ENCODE assay signal across 7 mouse cellular contexts in genomic region chr11:49793131-49793530, GRCm38 (mm10). TPM values are rescaled to one million over a fixed set of nuclear protein-coding genes. Genes with fewer than 3 reads are reported as not detected.
DNase-seq lines count a peak whose midpoint lies in the region; ATAC-seq and TF ChIP-seq lines count a peak whose summit lies in the region.

No protein-coding gene starts in this region.

- no peak overlapping the region for H3K9ac ChIP-seq in midbrain, postnatal 0 days (replicated peaks; ENCODE audit: low read length, poor library complexity, severe bottlenecking)
- no peak overlapping the region for H3K9ac ChIP-seq in midbrain, embryonic 13.5 days (replicated peaks)

- no peak overlapping the region for H3K4me2 ChIP-seq in midbrain, postnatal 0 days (ENCODE audit: low read depth, low read length, poor library complexity, severe bottlenecking)
- no peak overlapping the region for H3K4me2 ChIP-seq in midbrain, embryonic 13.5 days (replicated peaks)

- no peak for ATAC-seq in midbrain, postnatal 0 days (ENCODE audit: low FRiP score)
- peak; percentile 7; the same call in 1 of the 2 replicates for ATAC-seq in midbrain, embryonic 13.5 days

- peak; percentile 36 for DNase-seq in midbrain, embryonic 10.5 days (ENCODE audit: low spot score)
- no peak for DNase-seq in midbrain, postnatal 0 days (ENCODE audit: low spot score)
- DNase-seq in embryonic facial prominence, embryonic 10.5 days (ENCODE audit: low spot score) = peak; percentile 53
- DNase-seq in heart, embryonic 10.5 days (ENCODE audit: low spot score) = no peak
- DNase-seq in layer of hippocampus, postnatal 36 days = no peak
- DNase-seq in layer of hippocampus, adult 9-10 months (ENCODE audit: low spot score) = no peak

- peaks cover 5% of the 10 kb centered on the region; the same call in 1 of the 2 replicates for H3K9me3 ChIP-seq in midbrain, embryonic 10.5 days (replicated peaks)
- no peaks in the 10 kb centered on the region for H3K9me3 ChIP-seq in midbrain, postnatal 0 days (ENCODE audit: low read length)
- H3K9me3 ChIP-seq in embryonic facial prominence, embryonic 10.5 days = no peaks in the 10 kb centered on the region
- H3K9me3 ChIP-seq in heart, embryonic 10.5 days = no peaks in the 10 kb centered on the region
- no peaks in the 10 kb centered on the region for H3K9me3 ChIP-seq in midbrain, embryonic 13.5 days

- no peak for TF ChIP-seq CTCF in midbrain, postnatal 0 days (IDR thresholded peaks at IDR 0.05)

- H3K27me3 ChIP-seq in midbrain, embryonic 10.5 days (ENCODE audit: low read depth, poor library complexity, severe bottlenecking) = peaks cover 39% of the 10 kb centered on the region
- H3K27me3 ChIP-seq in midbrain, postnatal 0 days (ENCODE audit: insufficient read depth, low read length) = no peaks in the 10 kb centered on the region
- peaks cover 6% of the 10 kb centered on the region for H3K27me3 ChIP-seq in embryonic facial prominence, embryonic 10.5 days (replicated peaks; ENCODE audit: low read depth, poor library complexity, severe bottlenecking)
- H3K27me3 ChIP-seq in heart, embryonic 10.5 days (ENCODE audit: insufficient read depth, poor library complexity, severe bottlenecking) = peaks cover 5% of the 10 kb centered on the region; the same call in 1 of the 2 replicates
- peaks cover 23% of the 10 kb centered on the region for H3K27me3 ChIP-seq in midbrain, embryonic 13.5 days

- peaks cover 30% of the 10 kb centered on the region for H3K4me1 ChIP-seq in midbrain, embryonic 10.5 days
- H3K4me1 ChIP-seq in midbrain, postnatal 0 days (ENCODE audit: insufficient read depth, low read length) = peaks cover 3% of the 10 kb centered on the region; the same call in 1 of the 2 replicates
- H3K4me1 ChIP-seq in embryonic facial prominence, embryonic 10.5 days = peaks cover 33% of the 10 kb centered on the region
- H3K4me1 ChIP-seq in heart, embryonic 10.5 days = peaks cover 26% of the 10 kb centered on the region
- H3K4me1 ChIP-seq in midbrain, embryonic 13.5 days (replicated peaks) = peaks cover 15% of the 10 kb centered on the region

- H3K4me3 ChIP-seq in midbrain, embryonic 10.5 days = peak overlapping the region; percentile 74; the same call in 1 of the 2 replicates
- H3K4me3 ChIP-seq in midbrain, postnatal 0 days (ENCODE audit: low read depth, low read length) = no peak overlapping the region
- H3K4me3 ChIP-seq in embryonic facial prominence, embryonic 10.5 days = peak overlapping the region; percentile 64; the same call in 1 of the 2 replicates
- H3K4me3 ChIP-seq in heart, embryonic 10.5 days = peak overlapping the region; percentile 29
- H3K4me3 ChIP-seq in midbrain, embryonic 13.5 days (replicated peaks) = no peak overlapping the region

- H3K27ac ChIP-seq in midbrain, embryonic 10.5 days (replicated peaks) = 0 out of 2 replicates have a peak overlapping the region, but pooled peaks have one; percentile 28
- no peak overlapping the region for H3K27ac ChIP-seq in midbrain, postnatal 0 days (ENCODE audit: low read depth, low read length)
- H3K27ac ChIP-seq in embryonic facial prominence, embryonic 10.5 days (replicated peaks) = no peak overlapping the region; the same call in 1 of the 2 replicates
- peak overlapping the region; percentile 87 for H3K27ac ChIP-seq in heart, embryonic 10.5 days
- no peak overlapping the region for H3K27ac ChIP-seq in midbrain, embryonic 13.5 days

- no peaks in the 10 kb centered on the region for H3K36me3 ChIP-seq in midbrain, embryonic 10.5 days
- no peaks in the 10 kb centered on the region for H3K36me3 ChIP-seq in midbrain, postnatal 0 days (ENCODE audit: insufficient read depth, low read length)
- H3K36me3 ChIP-seq in embryonic facial prominence, embryonic 10.5 days (replicated peaks) = peaks cover 10% of the 10 kb centered on the region; the same call in 1 of the 2 replicates
- no peaks in the 10 kb centered on the region; the same call in 1 of the 2 replicates for H3K36me3 ChIP-seq in heart, embryonic 10.5 days
- H3K36me3 ChIP-seq in midbrain, embryonic 13.5 days = no peaks in the 10 kb centered on the region

- WGBS in midbrain, embryonic 10.5 days = 5% methylated on average over 14 of the region's 14 CpGs
- 12% methylated on average over 14 of the region's 14 CpGs for WGBS in midbrain, postnatal 0 days
- WGBS in embryonic facial prominence, embryonic 10.5 days = 4% methylated on average over 14 of the region's 14 CpGs
- WGBS in heart, embryonic 10.5 days = 3% methylated on average over 14 of the region's 14 CpGs
- 6% methylated on average over 14 of the region's 14 CpGs for WGBS in midbrain, embryonic 13.5 days

RNA-seq across cellular contexts. Expression of gene Gfpt2, which starts 0.8 kb away (rescaled TPM):
- 13.9 and 16.7 TPM in 2 replicates for polyA plus RNA-seq in midbrain, embryonic 10.5 days (2016; fragmentation: Nextera tagmentation; extraction: Ambion mirVana)
- total RNA-seq in midbrain, postnatal 0 days (2014; rRNA removed) = 3.1 and 6.0 TPM in 2 replicates
- polyA plus RNA-seq in midbrain, postnatal 0 days (2015; fragmentation: Nextera tagmentation; extraction: Ambion mirVana) = 3.9 and 4.3 TPM in 2 replicates
- 40.5 and 44.0 TPM in 2 replicates for polyA plus RNA-seq in embryonic facial prominence, embryonic 10.5 days (2016; fragmentation: Nextera tagmentation; extraction: Ambion mirVana)
- polyA plus RNA-seq in heart, embryonic 10.5 days (2016; fragmentation: Nextera tagmentation; extraction: Ambion mirVana) = 21.3 and 24.5 TPM in 2 replicates
- polyA plus RNA-seq in midbrain, embryonic 13.5 days (2015; fragmentation: Nextera tagmentation; extraction: Ambion mirVana) = 3.9 and 4.6 TPM in 2 replicates
- total RNA-seq in layer of hippocampus, postnatal 36 days (2021) = 1 to 10 TPM; 3.8 to 3.9 TPM

RNA-seq across cellular contexts. Expression of gene Mapk9, which starts 53.4 kb away (rescaled TPM):
- polyA plus RNA-seq in midbrain, embryonic 10.5 days (2016; fragmentation: Nextera tagmentation; extraction: Ambion mirVana) = 22.2 and 29.7 TPM in 2 replicates
- total RNA-seq in midbrain, postnatal 0 days (2014; rRNA removed) = 128 and 157 TPM in 2 replicates
- polyA plus RNA-seq in midbrain, postnatal 0 days (2015; fragmentation: Nextera tagmentation; extraction: Ambion mirVana) = 70.4 and 72.1 TPM in 2 replicates
- polyA plus RNA-seq in embryonic facial prominence, embryonic 10.5 days (2016; fragmentation: Nextera tagmentation; extraction: Ambion mirVana) = 26.0 and 28.4 TPM in 2 replicates
- 30.2 and 31.5 TPM in 2 replicates for polyA plus RNA-seq in heart, embryonic 10.5 days (2016; fragmentation: Nextera tagmentation; extraction: Ambion mirVana)
- polyA plus RNA-seq in midbrain, embryonic 13.5 days (2015; fragmentation: Nextera tagmentation; extraction: Ambion mirVana) = 43.5 and 49.1 TPM in 2 replicates
- 100 to 1,000 TPM; 146 to 152 TPM for total RNA-seq in layer of hippocampus, postnatal 36 days (2021)

Comparison
In these comparisons a context has a peak if more than half of its experiments do, and no peak if none do; other contexts are left out.
1. DNase-seq: peak in midbrain, embryonic 10.5 days (single experiment) and embryonic facial prominence, embryonic 10.5 days (single experiment); none in midbrain, postnatal 0 days (single experiment), heart, embryonic 10.5 days (single experiment), layer of hippocampus, postnatal 36 days (0 of 2) and layer of hippocampus, adult 9-10 months (single experiment).
2. H3K27ac ChIP-seq: peak in midbrain, embryonic 10.5 days (single experiment) and heart, embryonic 10.5 days (single experiment); none in midbrain, postnatal 0 days (single experiment), embryonic facial prominence, embryonic 10.5 days (single experiment) and midbrain, embryonic 13.5 days (single experiment).
3. H3K4me3 ChIP-seq: peak in midbrain, embryonic 10.5 days (single experiment), embryonic facial prominence, embryonic 10.5 days (single experiment) and heart, embryonic 10.5 days (single experiment); none in midbrain, postnatal 0 days (single experiment) and midbrain, embryonic 13.5 days (single experiment).